Mouse (Mus musculus) layer of hippocampus, adult 2 months (tissue): Measurements from ENCODE around the gene Vmn1r80. TPM values are rescaled to one million over a fixed set of nuclear protein-coding genes. Genes with fewer than 3 reads are reported as not detected.
"Not testable (repeated sequence)": the region's sequence is repeated elsewhere in the genome, so short reads cannot be mapped to it uniquely, and the experiment has no call there.

ENCODE experiments used
- DNase-seq, 2 experiments: peaks; one replicate each; pipeline ENCODE4 v3.0.0; 2022; ENCODE audit warnings: low spot score in 2 of 2
- H3K27ac ChIP-seq: fragments of 200-600 bp; 2 replicates; pipeline ENCODE4 v1.8.1; 2022
- H3K4me3 ChIP-seq: fragments of 200-600 bp; 2 replicates; pipeline ENCODE4 v1.8.1; 2022; ENCODE audit warnings: mild to moderate bottlenecking
- CTCF ChIP-seq: fragments of 200-600 bp; conservative IDR thresholded peaks from 2 replicates; pipeline ENCODE4 v1.8.1; 2022; ENCODE audit warnings: antibody characterized with exemption, mild to moderate bottlenecking, moderate library complexity
- long read RNA-seq, 2 experiments: library from polyadenylated mRNA; stranded (forward); transcript quantifications; one replicate each; pipeline ENCODE4 v2.0.0; 2021; ENCODE audit warnings: borderline mapping rate in 2 of 2
- total RNA-seq, 2 experiments: library from RNA; stranded (reverse); gene quantifications; 2 replicates each; pipeline ENCODE4 v1.2.3; 2021

Vmn1r80 gene
- not detected for total RNA-seq
- long read RNA-seq, experiment 1, result 0 reads
- long read RNA-seq, experiment 2, result 0 reads

GRCm38 (mm10) chr7:12188986-12189385 is at the start of gene Vmn1r80:
TSS of gene Vmn1r80 (plus strand) at chr7:12189286.
- H3K4me3 ChIP-seq, result no peak within 1 kb of the TSS
- DNase-seq, result no peak
- TF ChIP-seq CTCF, result no peak
- no peak within 1 kb of the TSS for H3K27ac ChIP-seq

GRCm38 (mm10) chr7:12149957-12150356 is 39.1 kb upstream of the Vmn1r80 start, which contains the start of gene Vmn1r78:
TSS of gene Vmn1r78 (plus strand) at chr7:12150257.
- no peak within 1 kb of the TSS for H3K4me3 ChIP-seq
- no peak for DNase-seq
- TF ChIP-seq CTCF, result no peak
- no peak within 1 kb of the TSS for H3K27ac ChIP-seq

DNA sequence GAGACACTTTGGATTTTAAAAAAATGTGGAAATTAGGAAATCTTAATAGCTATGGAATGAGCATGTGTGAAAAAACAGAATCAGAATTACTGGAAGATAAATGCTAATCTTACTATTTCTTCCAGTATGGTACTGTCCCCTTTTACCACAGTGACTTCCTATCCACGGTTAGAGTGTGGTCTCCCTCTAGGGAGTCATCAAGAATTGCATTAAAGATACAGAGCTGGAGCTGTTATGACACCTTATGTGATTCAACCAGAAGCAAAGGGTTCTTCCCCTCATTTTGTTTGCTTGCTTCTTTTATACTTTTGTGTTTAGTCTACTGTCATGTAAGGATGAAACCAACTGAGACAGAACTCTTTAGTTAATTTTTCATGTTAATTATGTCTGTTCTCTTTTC is 32.6 kb upstream of the Vmn1r80 start:
- not testable (repeated sequence) for H3K27ac ChIP-seq, DNase-seq, H3K4me3 ChIP-seq

DNA sequence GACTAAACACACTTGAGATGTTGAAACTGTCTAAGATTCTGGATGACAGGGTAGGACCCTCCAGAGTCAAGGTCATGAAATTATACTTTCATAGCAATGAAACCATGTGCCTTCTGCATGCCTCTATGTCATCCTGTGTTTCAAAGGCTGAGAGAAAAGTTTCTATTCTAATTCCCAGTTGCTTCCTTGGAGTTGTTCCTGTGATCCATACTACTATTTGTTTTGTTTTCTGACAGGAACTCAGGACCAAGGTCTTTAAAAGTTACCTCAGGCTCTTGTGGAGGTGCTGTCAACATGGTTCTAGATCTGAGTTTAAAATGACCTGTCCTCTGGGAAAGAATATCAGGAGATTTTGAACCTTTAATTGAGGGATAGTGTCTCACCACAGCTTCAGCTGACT is 18.1 kb upstream of the Vmn1r80 start, which contains the start of gene Vmn1r79:
Vmn1r79 (plus strand) TSS at position 301 of the 400 bp plus-strand sequence.
- H3K4me3 ChIP-seq, DNase-seq, H3K27ac ChIP-seq: not testable (repeated sequence)

- not testable (repeated sequence) for DNase-seq, H3K27ac ChIP-seq, H3K4me3 ChIP-seq
Observed at GRCm38 (mm10) chr7:12172926-12173325, 16.2 kb upstream of the Vmn1r80 start.

GRCm38 (mm10) chr7:12204141-12204540 is 15.1 kb downstream of the Vmn1r80 start:
- no peak overlapping the region for H3K27ac ChIP-seq
- no peak for TF ChIP-seq CTCF
- H3K4me3 ChIP-seq, result no peak overlapping the region
- no peak for DNase-seq

Other genes with a start within 250 kb of the Vmn1r80 start
- gene Vmn1r77, start 152.5 kb upstream of the Vmn1r80 start, total RNA-seq, result under 1 TPM in 1 of 2 experiments, not detected in 1; 0.05 TPM
- gene Vmn1r78, start 39.0 kb upstream of the Vmn1r80 start, total RNA-seq, result not detected
- not detected for gene Vmn1r79, start 18.0 kb upstream of the Vmn1r80 start, total RNA-seq
- gene Vmn1r81, start 79.0 kb downstream of the Vmn1r80 start, total RNA-seq, result not detected
- not detected for gene Vmn1r82, start 111.1 kb downstream of the Vmn1r80 start, total RNA-seq
- gene Vmn1r83, start 140.2 kb downstream of the Vmn1r80 start, total RNA-seq, result not detected
- not detected for gene Vmn1r84, start 180.0 kb downstream of the Vmn1r80 start, total RNA-seq
- 10 to 100 TPM in 1 of 2 experiments, 1 to 10 TPM in 1; 8.5 to 10.1 TPM for gene Zfp551, start 233.5 kb downstream of the Vmn1r80 start, total RNA-seq